Mouse (Mus musculus) cerebellum, adult 2 months (tissue): ENCODE measurements around the gene Ift43.

Experiments used
- CTCF ChIP-seq: fragments of 200-500 bp; IDR thresholded peaks from 2 replicates; pipeline ENCODE4 v1.5.1; 2011; ENCODE audit warnings: low read depth, mild to moderate bottlenecking, control low read depth, low read length, moderate library complexity, borderline replicate concordance; ENCODE audit not compliant: insufficient read depth
- POLR2A ChIP-seq: fragments of 200-500 bp; IDR thresholded peaks from 2 replicates; pipeline ENCODE4 v1.6.1; 2011; ENCODE audit warnings: low read length, control low read depth, borderline replicate concordance; ENCODE audit not compliant: insufficient read depth

DNA sequence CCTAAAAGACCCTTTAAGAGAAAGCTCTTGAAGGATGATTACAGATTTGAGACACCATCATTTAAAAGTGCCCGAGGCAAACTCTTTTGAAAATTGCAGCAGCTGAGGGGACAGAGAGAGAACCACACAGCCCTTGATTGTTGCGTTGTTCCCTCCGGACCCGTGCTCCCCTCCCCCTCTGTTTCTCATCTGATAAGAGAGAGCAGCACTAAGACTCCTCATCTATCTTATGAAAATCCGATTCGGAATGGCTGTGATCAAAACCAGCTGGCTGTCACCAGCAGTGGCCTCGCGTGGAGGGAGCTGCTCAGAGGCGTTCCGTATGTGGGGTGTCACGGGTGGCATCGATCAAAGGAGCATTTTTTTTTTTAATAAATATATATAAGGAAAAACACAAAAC lies 69.6 kb downstream of the Ift43 start:
- TF ChIP-seq POLR2A (no peak), CTCF (no peak)
